Mouse (Mus musculus): Measurements from ENCODE around the gene Lexm.

GRCm38 (mm10) chr4:106597741-106598140 lies 19.3 kb downstream of the Lexm start:
- TF ChIP-seq CTCF (IDR thresholded peaks at IDR 0.05; ENCODE audit: extremely low read depth, insufficient read depth, low read length) = no peak
- TF ChIP-seq POLR2A (IDR thresholded peaks at IDR 0.05; ENCODE audit: extremely low read depth, insufficient read depth, low read length) = no peak
